Mouse (Mus musculus): ENCODE measurements around the gene 1700017N19Rik.
"Not testable (repeated sequence)": the region's sequence is repeated elsewhere in the genome, so short reads cannot be mapped to it uniquely, and the experiment has no call there.

1700017N19Rik gene

DNA sequence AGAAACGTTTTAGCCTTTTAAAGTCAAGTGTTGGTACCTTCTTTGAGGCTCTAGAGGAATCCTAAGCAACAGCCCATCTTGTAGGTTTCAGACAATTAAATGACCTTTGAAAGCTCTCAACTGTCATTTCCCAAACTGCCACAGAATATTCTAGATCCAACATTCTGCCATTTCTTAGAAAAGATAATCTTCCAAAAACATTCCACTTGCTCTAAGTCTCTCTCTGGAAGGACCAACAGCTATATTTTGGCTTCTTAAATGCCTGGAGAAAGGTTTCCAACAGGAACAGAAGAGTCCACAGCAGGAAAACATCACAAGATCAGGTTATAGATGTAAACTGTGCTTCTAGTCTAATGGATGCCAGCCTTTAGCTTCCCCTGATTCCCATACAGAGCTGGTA, at the start of gene 1700017N19Rik, which contains the start of gene 4930430F08Rik:
Gene 1700017N19Rik (plus strand): TSS at position 162 of the 400 bp plus-strand sequence.
Gene 4930430F08Rik (minus strand): TSS at position 101 of the 400 bp plus-strand sequence.
- DNase-seq (ENCODE audit: low spot score in 2 of 2) = no peak

DNA sequence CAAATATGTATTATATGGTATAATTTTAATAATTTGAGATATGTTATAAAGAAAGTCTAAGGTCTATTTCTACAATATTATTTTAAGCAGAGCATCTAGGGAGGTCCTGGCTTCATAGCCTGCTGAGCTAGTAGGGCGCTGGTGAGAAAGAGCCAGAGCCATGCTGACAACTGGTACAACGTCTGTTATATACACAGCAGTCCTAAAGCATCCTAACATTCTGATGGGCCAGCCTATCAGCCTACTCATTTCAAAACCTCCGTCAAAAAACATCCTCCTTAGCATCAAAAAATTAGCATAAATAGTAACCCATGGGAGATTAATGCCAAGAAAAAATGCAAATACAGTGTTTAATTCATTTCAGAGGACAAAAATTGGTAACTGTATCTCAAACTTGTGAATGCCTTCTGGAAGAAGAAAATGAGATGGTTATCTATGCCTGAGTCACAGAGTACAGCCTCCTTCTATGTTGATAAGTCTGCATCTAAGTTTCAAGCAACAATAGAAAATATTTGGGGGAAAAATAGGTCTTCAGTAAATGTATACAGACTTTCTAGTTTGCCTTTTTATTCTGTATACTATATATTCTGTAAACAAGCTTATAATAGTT, 33.6 kb upstream of the 1700017N19Rik start:
- DNase-seq (ENCODE audit: low spot score in 2 of 2) = no peak

DNA sequence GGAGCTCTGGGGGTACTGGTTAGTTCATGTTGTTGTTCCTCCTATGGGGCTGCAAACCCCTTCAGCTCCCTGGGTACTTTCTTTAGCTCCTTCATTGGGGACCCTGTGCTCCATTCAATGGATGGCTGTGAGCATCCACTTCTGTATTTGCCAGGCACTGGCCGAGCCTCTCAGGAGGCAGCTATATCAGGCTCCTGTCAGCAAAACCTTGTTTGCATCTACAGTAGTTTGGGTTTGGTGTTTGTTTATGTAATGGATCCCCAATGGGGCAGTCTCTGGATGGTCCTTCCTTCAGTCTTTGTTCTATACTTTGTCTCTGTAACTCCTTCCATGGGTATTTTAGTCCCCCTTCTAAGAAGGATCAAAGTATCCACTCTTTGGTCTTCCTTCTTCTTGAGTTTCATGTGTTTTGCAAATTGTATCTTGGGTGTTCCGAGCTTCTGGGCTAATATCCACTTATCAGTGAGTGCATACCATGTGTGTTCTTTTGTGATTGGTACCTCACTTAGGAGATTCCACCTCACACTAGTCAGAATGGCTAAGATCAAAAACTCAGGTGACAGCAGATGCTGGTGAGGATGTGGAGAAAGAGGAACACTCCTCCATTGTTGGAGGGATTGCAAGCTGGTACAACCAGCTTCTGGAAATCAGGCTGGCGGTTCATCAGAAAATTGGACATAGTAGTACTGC, 29.9 kb upstream of the 1700017N19Rik start:
- not testable (repeated sequence) for DNase-seq (ENCODE audit: low spot score in 2 of 2)

DNA sequence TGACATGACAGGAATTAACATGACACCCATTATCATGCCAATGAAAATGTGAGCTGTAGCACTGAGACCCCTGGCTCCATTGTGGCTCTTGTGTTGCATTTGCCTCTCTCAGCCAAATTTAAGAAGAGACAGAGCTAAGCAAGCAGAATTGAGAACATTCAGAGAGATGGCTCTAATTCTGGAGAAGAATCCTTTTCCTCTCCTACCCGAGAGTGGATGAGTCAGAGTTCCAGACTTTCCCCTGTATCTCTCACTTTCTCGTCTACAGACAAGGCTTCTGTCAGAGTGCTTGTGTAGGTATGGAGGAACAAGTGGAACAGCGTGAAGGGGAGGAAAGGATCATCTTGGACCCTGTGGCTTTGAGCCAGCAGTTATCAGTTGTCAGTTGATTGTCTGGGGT, 26.2 kb upstream of the 1700017N19Rik start:
- no peak for DNase-seq (ENCODE audit: low spot score in 2 of 2)

DNA sequence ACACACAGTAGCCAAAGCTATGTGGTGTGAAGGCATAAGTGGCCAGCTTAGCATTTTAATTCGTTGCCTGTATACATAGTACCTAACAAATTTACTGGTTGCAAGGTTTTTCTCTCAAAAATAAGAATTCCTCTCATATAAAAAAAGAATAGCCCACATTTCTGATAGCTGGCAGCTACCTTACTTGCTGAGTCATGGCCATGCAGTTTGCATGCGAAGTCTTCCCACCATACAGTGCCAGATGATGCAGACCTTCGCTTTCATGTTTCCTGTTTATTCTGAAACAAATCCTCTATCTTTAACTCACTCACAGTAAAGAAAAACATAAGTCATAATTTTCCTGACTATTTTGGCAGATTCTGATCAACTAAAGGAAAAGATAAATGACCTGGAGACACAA, 18.6 kb upstream of the 1700017N19Rik start:
- no peak for DNase-seq (ENCODE audit: low spot score in 2 of 2)

DNA sequence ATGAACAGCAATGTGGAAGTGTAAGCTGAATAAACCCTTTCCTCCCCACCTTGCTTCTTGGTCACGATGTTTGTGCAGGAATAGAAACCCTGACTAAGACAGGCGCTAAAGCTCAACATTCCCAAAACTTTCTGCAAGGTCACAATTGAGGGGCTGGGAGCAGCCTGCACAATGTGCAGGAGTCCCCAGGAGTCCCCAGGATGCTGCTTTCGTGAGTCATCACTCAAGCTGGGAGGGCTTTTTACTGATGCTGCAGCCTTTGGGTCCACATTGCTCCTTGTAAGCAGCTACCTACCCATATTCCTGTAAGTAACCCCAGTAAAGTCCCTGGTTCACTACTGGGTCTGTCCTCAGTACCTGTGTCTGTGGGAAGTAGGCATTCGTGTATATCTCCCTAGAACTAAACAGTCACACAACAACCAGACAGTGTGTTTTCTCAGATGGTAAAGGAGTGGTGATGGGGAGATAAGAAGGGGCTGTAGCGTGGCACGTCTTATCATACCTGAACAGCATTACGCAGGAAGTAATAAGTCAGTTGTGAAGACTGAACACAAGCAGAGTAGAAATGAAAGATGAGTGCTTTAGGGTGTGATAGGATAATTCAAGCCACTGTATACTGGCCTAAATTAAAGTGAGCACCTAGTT, 15.7 kb upstream of the 1700017N19Rik start:
- no peak for DNase-seq (ENCODE audit: low spot score in 2 of 2)

DNA sequence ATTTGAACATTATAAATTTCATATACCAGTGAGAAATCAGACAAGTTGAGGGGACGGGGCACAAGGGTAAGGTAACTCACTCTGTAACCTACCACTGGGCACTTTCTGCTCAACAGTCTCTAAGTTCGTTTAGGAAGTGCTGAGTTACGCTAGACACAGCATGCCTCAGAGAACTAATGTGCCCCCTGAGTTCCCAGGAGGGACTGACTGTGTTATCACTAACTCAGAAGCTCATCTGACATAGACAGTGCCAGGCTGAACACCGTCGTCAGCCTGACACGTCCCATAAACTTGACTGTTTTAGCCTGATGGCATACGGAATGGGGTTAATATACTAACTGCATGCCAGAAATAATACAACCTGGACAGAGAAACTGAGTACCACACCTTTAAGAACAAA, 15.0 kb upstream of the 1700017N19Rik start:
- DNase-seq (ENCODE audit: low spot score in 2 of 2) = no peak

DNA sequence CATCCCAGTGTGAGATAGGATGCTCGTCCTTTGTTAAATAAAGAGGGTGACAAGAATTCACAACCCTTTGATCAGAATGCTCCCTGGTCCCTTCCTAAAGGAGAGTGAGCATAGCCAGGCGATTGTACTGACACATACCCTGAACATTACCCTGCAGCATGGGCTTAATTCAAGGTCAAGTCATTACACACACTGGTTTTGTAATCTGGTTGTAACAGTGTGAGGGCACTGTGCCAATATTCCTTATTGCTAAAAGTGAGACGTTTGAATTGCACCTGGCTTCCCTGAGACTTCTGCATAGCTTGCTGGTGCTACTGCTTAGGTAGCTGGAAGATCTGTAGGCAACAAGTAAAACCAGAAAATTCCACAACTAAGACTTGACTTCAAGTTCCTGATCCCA, 6.1 kb upstream of the 1700017N19Rik start:
- no peak for DNase-seq (ENCODE audit: low spot score in 2 of 2)

DNA sequence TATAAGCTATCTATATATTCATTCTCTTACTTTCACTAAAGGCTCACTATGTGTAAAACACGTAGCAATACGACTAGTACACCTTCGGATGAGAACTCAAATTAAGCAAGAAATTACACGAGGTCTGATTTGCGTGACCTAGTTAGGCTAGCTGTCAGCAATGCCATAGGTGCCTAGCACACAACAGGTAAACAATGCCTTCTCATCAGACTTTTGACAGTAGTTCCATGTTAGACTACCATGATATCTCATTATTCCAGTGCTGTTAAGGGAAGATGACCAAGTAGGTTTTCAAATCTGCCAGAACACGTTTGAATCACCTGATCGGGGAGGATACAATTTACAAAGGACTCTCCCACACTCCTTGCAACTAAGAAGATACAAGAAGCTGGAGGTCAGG, 1.8 kb upstream of the 1700017N19Rik start:
- no peak for DNase-seq (ENCODE audit: low spot score in 2 of 2)

DNA sequence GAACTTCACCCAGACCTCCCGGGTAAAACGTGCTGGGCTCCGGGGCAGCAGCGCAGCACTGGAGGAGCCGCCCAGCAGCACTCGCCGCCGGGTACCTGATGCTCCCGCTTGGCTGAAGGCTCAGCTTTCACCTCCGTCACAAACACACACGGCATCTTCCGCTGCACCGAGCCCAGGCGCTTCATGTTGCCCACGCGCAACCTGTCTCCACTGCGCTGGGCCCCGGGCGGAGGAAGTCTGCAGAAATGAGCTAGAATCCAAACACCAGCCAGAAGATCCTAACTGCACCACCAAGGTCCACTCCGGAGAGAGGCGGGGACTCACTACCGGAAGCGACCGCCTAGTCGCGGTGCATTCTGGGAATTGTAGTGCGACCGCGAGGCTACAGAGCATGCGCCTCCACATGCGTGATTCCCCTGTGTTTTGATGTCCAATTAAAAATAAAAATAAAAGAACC, 1.3 kb upstream of the 1700017N19Rik start:
- peak; percentile 73 to 91 for DNase-seq (ENCODE audit: low spot score in 2 of 2)

DNA sequence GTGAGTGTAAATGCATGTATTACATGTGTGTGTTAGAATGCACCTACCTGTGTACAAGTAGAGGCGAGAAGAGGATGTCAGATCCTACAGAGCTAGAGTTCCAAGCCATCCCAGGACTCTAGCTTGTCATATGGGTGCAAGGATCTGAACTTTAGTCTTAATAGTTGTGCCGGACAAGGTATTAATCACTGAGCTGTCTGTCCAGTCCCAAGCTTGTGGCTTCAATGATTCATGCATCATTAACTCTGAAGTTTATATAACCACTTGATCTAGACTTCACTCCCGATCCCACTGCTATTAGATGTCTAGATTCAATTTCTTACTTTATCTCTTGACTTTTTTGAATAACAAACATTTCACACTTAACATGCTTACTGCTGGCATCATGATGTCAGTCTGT, 8.1 kb downstream of the 1700017N19Rik start:
- DNase-seq (ENCODE audit: low spot score in 2 of 2) = no peak

DNA sequence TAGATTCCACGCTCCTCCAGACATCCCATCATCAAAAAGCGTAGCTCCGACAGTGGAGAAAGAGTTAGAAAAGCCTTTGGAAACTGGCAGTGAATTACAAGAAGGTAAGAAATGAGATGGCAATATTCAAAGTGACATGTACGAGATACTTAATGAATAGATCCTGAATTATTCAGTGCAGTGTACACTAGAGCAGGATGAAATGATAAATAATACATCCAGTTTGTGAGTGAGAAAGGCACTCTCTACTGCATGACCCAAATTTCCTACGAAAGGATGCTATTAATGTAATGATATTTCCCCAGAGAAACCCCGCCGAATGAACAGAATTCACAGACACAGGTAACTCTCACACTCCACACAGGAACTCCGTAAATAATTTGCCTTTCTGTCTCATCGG, 13.2 kb downstream of the 1700017N19Rik start:
- no peak for DNase-seq (ENCODE audit: low spot score in 2 of 2)

DNA sequence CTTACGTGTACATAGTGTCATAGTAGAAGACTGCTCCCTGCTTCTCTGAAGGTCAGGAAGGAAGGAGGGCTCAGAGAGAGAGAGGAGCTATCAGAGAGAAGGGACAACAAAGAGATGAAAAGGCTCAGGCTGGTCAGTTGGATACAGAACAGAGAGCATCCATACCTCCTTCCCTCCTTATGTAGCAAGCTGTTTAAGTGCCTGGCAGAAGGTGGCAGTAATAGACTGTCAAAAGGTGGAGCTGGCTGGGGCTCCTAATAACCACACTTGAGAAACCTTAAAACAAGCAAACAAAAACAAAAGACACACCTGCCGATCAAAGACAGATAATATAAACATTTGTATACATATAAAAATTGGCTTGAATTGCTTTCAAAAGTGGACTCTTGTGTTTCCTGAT, 14.0 kb downstream of the 1700017N19Rik start:
- no peak for DNase-seq (ENCODE audit: low spot score in 2 of 2)

DNA sequence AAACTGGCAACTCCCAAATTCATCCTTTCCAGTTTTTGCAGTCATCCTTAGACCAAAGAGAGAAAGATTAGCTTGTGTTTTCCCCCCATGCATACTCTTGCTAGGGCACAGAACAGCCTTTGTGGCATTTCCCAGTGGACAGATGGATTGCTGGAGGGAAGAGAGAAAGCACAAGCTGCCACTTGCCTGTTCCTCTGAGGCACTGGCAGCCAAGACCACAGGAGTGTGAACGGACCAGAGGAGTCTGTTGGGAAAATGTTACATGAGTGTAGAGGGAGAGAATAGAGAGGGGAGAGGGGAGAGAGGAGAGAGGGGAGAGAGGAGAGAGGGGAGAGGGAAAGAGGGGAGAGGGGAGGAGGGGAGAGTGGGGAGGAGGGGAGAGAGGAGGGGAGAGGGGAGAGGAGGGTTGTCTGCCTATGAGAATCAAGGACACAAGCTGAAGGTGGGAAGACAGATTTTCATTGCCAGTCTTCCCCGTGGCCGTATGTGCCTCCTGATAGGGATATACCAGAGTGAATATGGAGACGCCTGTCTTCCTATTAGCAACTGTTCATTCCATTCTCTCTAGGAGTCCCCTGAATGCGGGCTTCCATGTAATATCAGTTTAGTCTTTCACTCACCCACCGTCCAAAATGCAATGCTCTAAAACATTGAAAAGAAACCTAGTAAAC, 27.1 kb downstream of the 1700017N19Rik start:
- no peak for DNase-seq (ENCODE audit: low spot score in 2 of 2)

DNA sequence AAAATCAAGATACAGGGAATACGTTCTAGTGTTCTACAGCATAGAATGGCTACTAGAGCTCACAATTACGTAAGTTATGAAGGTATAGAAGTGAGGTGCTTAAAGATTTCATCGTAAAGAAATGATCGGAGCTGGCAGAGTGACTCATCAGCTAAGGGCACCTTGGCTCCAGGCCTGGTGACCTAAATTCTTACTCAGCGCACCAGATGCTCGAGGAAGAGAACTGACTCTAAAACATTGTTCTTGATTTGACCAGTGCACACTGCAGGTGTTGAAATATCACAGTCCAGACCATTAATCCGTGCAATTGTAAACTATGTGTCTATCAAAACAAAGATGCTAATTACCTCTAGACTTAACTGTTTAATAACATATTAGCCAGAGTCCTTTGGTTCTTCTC, 29.2 kb downstream of the 1700017N19Rik start:
- DNase-seq (ENCODE audit: low spot score in 2 of 2) = no peak

DNA sequence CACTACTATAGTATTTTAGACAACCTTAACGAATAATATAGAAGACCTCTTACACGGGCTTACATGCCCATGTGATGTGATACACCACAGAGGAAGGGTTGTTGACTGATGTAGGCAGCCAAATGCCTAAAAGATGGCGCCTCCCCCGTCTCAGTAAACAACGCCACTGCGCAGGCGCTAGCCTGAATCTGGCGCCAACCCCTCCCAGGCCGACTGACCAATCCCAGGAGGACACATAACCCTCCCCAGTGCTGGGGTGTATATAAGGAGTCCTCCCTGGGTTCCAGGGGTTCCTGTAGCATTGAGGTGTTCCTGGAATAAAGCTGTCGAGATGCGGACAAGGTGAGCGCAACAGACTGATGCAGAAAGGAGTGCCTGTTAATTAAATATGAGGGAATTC, 29.8 kb downstream of the 1700017N19Rik start:
- DNase-seq (ENCODE audit: low spot score in 2 of 2) = no peak

DNA sequence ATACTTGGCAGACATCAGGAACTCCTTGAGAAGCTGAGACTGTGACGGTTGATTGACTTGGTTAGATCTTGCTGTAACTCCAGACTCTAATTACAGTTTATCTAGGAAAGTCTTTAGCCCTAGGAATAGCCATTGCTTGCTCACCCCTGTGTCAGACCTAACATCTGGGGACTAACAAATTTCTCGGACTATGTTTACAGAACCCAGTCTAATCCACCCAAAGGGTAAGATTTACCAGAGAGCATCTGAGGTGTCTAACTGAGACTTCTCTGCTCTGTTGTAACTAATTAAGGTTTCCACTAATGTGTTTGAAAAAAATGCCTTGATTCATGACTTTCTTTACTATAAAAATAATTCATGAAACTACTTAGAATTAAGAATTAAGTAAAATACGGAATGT, 32.2 kb downstream of the 1700017N19Rik start:
- no peak for DNase-seq (ENCODE audit: low spot score in 2 of 2)

DNA sequence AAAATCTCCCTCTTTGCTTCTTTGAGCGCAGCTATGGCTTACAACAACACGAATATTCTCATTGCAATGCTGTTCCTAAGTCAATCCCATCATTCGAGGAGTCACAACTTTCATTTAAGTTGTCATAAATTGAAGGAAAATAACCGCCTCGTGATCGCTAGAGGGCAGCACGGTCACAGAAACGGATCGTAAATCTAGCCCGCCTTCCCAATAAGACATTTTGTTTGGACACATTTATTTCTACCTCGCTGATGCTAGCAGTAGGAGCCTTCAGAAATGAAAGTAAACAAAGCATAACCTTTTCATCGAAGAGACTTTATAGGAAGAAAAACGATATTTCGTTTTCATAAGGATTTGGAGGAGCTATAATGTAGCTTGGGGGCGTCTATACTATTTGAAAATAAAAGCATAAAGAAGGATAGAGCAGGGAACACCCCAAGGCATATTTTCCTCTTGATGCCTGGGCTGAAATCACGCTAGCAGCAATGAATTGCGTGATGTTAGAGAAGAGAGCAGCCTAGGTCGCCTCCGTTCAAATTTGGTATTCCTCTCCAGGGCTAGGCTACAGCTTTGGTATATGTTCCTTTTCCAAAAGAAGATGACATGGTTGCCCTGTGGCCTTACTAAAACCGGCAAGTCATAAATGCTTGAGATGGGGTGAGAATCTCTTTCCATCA, 39.6 kb downstream of the 1700017N19Rik start:
- peak in 1 of 2 experiments; percentile 65 for DNase-seq (ENCODE audit: low spot score in 2 of 2)

DNA sequence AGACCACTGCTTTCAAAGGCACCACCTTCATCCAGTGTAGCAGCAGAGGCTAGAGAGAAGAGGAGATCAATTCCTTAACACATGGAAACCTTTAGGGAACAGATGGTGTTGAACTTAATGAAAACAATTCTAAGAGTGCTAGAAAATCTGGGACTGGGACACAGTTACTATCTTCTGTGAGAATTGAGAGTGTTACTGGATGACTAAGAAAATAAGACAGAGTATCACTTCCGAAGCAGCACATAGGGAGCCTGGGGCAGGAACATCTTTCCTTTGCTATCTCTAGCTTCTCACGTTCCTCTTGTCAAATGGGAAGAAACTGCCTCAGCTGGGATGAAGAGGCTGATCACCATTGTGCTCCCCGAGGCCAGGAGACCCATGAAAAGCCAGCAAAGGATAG, 52.6 kb downstream of the 1700017N19Rik start:
- DNase-seq (ENCODE audit: low spot score in 2 of 2) = no peak

DNA sequence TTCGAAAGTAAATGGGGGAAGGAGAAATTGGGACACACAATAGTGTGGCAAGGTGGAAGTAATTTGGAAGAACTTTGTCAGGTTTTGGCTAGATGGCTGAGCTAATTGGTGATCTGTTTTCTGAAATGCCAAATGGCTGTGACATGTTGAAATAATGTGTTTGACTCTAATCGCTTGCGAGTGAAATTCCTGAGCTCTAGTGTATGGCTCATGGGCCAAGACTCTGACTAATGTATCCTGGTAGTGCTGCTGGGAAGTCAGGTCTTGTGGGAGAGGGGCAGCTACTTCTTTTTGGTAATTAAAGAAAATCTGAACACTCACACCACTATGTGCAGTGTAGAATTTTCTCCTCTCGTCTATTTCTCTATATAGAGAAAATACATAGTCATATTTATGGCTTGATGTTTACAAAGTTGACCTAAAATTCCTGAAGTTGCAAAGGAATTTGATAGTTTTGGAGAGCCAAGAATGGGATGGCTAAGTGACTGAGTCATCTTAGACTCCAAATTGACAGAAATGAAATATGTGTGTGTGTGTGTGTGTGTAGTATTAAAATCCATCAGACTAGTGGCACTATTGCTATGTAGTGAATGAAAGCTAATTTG, 55.1 kb downstream of the 1700017N19Rik start:
- DNase-seq (ENCODE audit: low spot score in 2 of 2) = no peak

DNA sequence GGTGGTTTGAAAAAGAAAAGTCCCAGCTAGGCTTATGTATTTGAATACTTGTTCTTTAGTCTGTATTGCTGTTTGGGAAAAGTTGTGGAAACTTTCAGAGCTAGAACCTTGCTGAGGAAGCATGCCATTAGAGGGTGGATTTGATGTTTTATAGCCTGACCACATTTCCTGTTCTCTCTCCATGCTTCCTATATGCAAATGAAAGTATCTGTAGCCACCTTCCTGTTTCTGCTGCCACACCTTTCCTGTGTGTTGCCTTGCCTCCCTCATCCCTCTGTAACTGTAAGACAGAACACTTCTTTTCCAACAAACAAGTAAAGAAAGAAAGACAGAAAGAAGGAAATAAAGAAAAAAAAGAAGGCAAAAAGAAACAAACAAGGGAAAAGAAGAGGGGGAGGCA, 63.9 kb downstream of the 1700017N19Rik start:
- no peak for DNase-seq (ENCODE audit: low spot score in 2 of 2)
